Mouse (Mus musculus) lung, postnatal 0 days (tissue): ENCODE measurements around the gene Plekhf1. TPM values are rescaled to one million over a fixed set of nuclear protein-coding genes. Genes with fewer than 3 reads are reported as not detected.

Source experiments
- ATAC-seq: fragments of 200-750 bp; cut with Nextera tagmentation; 2 replicates; pipeline ENCODE4 v1.8.0; 2017; ENCODE audit warnings: moderate library complexity
- DNase-seq: peaks from one replicate; pipeline ENCODE4 v3.0.0-alpha.2; 2016; ENCODE audit warnings: low spot score
- H3K27ac ChIP-seq: fragments of 300-500 bp; sonication (generic); 2 replicates; pipeline ENCODE4 v1.5.1; 2014; ENCODE audit warnings: antibody characterized with exemption, mild to moderate bottlenecking, low read length, mixed read lengths
- H3K27me3 ChIP-seq: fragments of 300-500 bp; sonication (generic); replicated peaks from 2 replicates; pipeline ENCODE4 v1.6.1; 2014; ENCODE audit warnings: low read length, mixed read lengths; ENCODE audit not compliant: insufficient read depth
- H3K36me3 ChIP-seq: fragments of 300-500 bp; sonication (generic); 2 replicates; pipeline ENCODE4 v1.6.1; 2014; ENCODE audit warnings: low read length, mixed read lengths; ENCODE audit not compliant: insufficient read depth
- H3K4me1 ChIP-seq: fragments of 300-500 bp; sonication (generic); 2 replicates; pipeline ENCODE4 v1.6.1; 2014; ENCODE audit warnings: antibody characterized with exemption, low read depth, low read length, mixed read lengths; ENCODE audit not compliant: insufficient read depth
- H3K4me2 ChIP-seq: fragments of 300-500 bp; sonication (generic); replicated peaks from 2 replicates; pipeline ENCODE4 v1.6.1; 2014; ENCODE audit warnings: low read depth, mild to moderate bottlenecking, low read length, moderate library complexity, mixed read lengths
- H3K4me3 ChIP-seq: fragments of 300-500 bp; sonication (generic); 2 replicates; pipeline ENCODE4 v1.5.1; 2014; ENCODE audit warnings: low read depth, low read length
- H3K9ac ChIP-seq: fragments of 300-500 bp; sonication (generic); replicated peaks from 2 replicates; pipeline ENCODE4 v1.6.1; 2014; ENCODE audit warnings: low read depth, mild to moderate bottlenecking
- H3K9me3 ChIP-seq: fragments of 300-500 bp; sonication (generic); 2 replicates; pipeline ENCODE4 v1.6.1; 2016; ENCODE audit warnings: low read length, mixed read lengths
- CTCF ChIP-seq: IDR thresholded peaks from 2 replicates; pipeline ENCODE4 v1.5.1; 2016; ENCODE audit warnings: antibody characterized with exemption, mild to moderate bottlenecking
- EP300 ChIP-seq: IDR thresholded peaks from 2 replicates; pipeline ENCODE4 v1.6.1; 2016; ENCODE audit warnings: antibody characterized with exemption, mild to moderate bottlenecking, control low read depth
- WGBS: fragments of 180-500 bp; shearing (Covaris S2); extraction: QIAGEN DNeasy Blood & Tissue Kit; methylation state at CpG from one replicate; pipeline ENCODE4 v1.1.7; 2014; 5-methylcytosine and 5-hydroxymethylcytosine counted together
- polyA plus RNA-seq: library from polyadenylated mRNA; unstranded; fragments of >200 nt; fragmentation: Nextera tagmentation; extraction: Ambion mirVana; gene quantifications from 2 replicates; pipeline ENCODE4 v1.2.1, GENCODE M21; 2015

Plekhf1 gene
- polyA plus RNA-seq, 1 experiment from 2014 or later: 3.9 TPM

DNA sequence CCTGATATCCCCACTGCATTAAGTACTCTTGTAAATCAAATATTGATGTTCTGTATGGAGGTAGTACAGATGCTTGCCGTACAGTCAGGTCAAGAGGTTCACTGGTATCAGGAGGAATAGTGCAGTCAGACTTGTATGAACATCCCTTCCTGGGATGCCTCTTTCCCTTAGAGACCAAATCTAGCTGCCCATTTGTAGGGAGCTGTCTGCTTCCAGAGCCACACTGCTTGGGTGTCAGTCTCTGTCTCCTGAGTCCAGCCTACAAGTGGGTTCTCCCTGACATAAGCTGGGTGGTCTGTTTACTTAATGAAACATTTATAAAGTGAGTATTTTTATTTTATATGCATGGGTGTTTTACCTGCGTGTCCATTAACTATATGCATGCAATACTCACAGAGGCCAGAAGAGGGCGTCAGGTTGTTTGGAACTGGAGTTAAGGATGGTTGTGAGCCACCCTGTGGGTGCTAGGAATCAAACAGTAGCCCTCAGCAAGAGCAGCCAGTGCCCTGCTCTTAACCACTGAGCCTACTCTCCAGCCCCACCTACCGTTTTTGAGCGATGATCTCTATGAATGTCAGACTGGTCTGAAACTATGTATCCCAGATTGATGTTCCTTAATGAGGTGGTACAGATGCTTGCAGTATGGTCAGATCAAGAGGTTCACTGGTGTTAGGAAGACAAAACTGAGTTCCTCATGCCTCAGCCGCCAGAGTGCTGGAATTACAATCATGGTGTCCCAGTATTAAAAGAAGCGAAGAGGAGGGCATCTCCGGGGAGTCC lies 37.6 kb downstream of the Plekhf1 start:
- Histone ChIP-seq H3K36me3 (no peaks in the 10 kb centered on the region), H3K4me3 (no peak overlapping the region), H3K9me3 (no peaks in the 10 kb centered on the region), H3K9ac (no peak overlapping the region), H3K27me3 (no peaks in the 10 kb centered on the region), H3K27ac (0 out of 2 replicates have a peak overlapping the region, but pooled peaks have one; percentile 9), H3K4me1 (no peaks in the 10 kb centered on the region), H3K4me2 (no peak overlapping the region)
- TF ChIP-seq EP300: no peak
- TF ChIP-seq CTCF: peak; percentile 36
- WGBS: 86% methylated on average over 8 of the region's 8 CpGs
- ATAC-seq (no peak), DNase-seq (no peak)

DNA sequence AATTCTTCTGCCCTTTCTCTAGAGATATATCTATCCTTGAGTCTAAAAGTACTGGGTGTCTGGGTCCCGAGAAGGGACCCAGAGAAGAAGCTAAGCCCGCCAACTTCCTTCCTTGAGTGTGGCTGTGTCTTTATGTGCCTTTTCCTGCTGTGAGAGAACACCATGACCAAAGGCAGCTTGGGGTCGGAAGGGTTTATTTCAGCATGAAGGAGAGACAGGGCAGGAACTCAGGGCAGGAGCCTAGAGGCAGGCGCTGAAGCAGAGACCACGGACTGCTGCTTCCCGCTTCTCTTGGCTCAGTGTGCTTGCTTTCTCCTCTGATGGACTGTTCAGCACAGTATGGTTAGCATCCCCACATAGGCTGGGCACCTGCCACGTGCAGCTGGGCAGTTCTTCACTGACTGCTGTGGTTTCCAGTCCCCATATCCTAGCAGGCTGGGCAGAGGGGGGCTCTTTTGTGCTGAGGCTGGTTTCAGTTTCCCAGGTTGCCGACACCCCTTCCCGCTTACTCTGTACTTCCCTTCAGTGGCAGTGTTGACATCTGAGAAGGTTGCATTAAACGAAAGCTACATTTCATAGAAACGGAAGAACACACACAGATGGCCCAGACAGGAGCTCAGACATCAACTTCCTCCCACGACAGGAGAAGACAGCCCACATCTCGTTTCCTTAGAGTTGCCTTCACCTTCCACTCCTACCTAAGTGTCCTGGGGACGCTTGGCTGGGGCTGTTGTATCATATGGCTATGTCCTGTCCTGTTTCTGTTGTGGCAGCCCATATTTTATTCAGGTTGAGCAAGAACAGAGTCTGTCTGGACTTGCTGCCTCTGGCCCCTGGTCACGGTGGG lies 38.5 kb downstream of the Plekhf1 start:
- WGBS: 62% methylated on average over 15 of the region's 15 CpGs
- Histone ChIP-seq H3K4me3 (no peak overlapping the region), H3K9me3 (no peaks in the 10 kb centered on the region), H3K9ac (no peak overlapping the region), H3K4me1 (peaks cover 2% of the 10 kb centered on the region; the same call in 1 of the 2 replicates), H3K36me3 (no peaks in the 10 kb centered on the region), H3K4me2 (no peak overlapping the region), H3K27me3 (no peaks in the 10 kb centered on the region), H3K27ac (0 out of 2 replicates have a peak overlapping the region, but pooled peaks have one; percentile 9)
- TF ChIP-seq CTCF (no peak), EP300 (no peak)
- ATAC-seq: peak; percentile 59
- peak; percentile 50 for DNase-seq

DNA sequence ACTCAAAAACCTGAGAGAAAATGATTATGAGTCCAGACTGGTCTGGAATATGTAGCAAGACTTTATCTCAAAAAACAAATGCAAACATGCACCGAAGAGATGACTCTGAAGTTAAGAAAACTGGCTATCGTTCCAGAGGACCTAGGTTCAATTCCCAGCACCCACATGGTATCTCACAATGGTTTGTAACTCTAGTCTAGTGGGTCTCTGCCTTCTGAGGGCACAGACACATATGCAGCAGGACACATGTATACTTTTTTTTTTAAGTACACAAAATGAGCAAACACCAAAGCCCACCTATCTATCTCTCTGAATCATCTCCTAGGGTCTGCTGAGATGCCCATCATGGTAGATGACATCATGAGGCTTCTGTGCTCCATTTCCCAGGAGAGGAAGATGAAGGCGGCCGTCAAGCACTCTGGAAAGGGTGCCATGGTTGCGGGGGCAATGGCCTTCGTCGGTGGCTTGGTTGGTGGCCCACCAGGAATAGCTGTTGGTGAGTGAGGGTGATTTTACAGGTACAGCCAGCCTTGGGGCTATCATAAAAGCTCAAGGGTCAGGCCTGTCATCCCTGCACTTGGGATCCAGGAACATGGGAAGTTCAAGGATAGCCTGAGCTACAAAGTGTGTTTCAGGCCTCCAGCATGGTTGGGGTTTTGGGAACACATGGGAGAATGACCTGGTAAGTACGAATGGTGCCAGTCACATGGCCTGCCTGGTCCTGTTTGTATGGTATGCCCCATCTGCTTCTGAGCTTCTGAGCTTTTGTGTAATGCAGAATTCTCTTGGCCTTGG lies 39.3 kb downstream of the Plekhf1 start:
- no peak for TF ChIP-seq EP300
- TF ChIP-seq CTCF: no peak
- no peak for ATAC-seq
- Histone ChIP-seq H3K4me2 (no peak overlapping the region), H3K4me1 (peaks cover 5% of the 10 kb centered on the region; the same call in 1 of the 2 replicates), H3K27me3 (no peaks in the 10 kb centered on the region), H3K9ac (no peak overlapping the region), H3K36me3 (no peaks in the 10 kb centered on the region), H3K9me3 (no peaks in the 10 kb centered on the region), H3K27ac (no peak overlapping the region; the same call in 1 of the 2 replicates), H3K4me3 (no peak overlapping the region)
- no peak for DNase-seq
- 80% methylated on average over 8 of the region's 8 CpGs for WGBS

DNA sequence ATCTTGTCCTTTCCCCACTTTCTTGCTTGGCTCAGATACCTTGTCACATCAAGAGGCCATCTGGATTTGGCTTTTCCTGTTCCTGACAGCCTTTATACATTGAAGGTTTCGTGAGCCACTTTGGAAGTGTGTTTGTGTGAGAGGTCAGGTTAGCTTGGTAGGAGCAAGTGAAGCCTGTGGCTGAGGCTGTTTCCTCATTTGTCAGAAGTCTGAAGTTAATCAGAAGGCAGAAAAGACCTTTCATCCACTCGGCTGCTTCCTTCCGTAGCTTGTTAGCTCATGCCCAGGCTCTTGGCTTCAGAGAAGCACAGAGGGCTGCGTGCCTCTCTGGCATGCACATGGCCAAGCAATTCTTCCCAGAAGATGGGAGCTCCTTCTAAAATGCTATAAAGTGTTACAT lies 40.0 kb downstream of the Plekhf1 start:
- Histone ChIP-seq H3K9me3 (no peaks in the 10 kb centered on the region), H3K4me2 (no peak overlapping the region), H3K4me3 (no peak overlapping the region), H3K27ac (no peak overlapping the region; the same call in 1 of the 2 replicates), H3K4me1 (peaks cover 5% of the 10 kb centered on the region; the same call in 1 of the 2 replicates), H3K27me3 (no peaks in the 10 kb centered on the region), H3K36me3 (no peaks in the 10 kb centered on the region), H3K9ac (no peak overlapping the region)
- peak; percentile 4 for DNase-seq
- WGBS: 60% methylated on average over 4 of the region's 4 CpGs
- TF ChIP-seq EP300: no peak
- no peak for TF ChIP-seq CTCF
- ATAC-seq: no peak

DNA sequence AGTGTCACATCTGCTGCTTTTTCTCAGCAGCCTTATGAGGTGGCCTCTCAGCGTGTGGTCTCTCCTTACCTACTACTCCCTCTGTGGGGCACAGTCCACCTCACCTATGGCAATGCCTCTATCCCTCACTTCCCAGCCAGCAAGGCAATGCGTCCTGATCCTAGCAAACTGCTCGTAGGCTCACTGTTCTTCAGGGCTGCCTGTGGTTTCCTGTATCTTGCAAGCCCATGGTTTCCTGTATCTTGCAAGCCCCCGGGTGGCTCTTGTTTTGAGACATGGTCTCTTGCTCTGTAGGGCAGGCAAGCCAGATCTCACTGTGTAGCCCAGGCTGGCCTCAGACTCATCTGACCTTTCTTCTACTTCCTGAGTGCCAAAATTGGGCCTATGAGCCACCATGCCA lies 41.0 kb downstream of the Plekhf1 start:
- Histone ChIP-seq H3K36me3 (no peaks in the 10 kb centered on the region), H3K9me3 (no peaks in the 10 kb centered on the region), H3K27me3 (no peaks in the 10 kb centered on the region), H3K9ac (no peak overlapping the region), H3K4me3 (no peak overlapping the region), H3K4me2 (no peak overlapping the region), H3K4me1 (peaks cover 5% of the 10 kb centered on the region; the same call in 1 of the 2 replicates), H3K27ac (no peak overlapping the region)
- no peak for ATAC-seq
- no peak for TF ChIP-seq CTCF
- TF ChIP-seq EP300: no peak
- WGBS: 67% methylated on average over 4 of the region's 4 CpGs
- no peak for DNase-seq
